Mouse (Mus musculus) limb, embryonic 11.5 days (tissue): ENCODE data around the gene Mars. TPM values are rescaled to one million over a fixed set of nuclear protein-coding genes. Genes with fewer than 3 reads are reported as not detected.

Source experiments
- ATAC-seq: fragments of 200-750 bp; cut with Nextera tagmentation; 2 replicates; pipeline ENCODE4 v1.8.0; 2017; ENCODE audit warnings: low read depth; ENCODE audit not compliant: insufficient number of reproducible peaks, low FRiP score, low TSS enrichment
- DNase-seq: peaks from one replicate; pipeline ENCODE4 v3.0.0-alpha.2; 2015; ENCODE audit warnings: low spot score
- H3K27ac ChIP-seq: fragments of 300-500 bp; sonication (generic); replicated peaks from 2 replicates; pipeline ENCODE4 v1.5.1; 2014; ENCODE audit warnings: low read depth, mild to moderate bottlenecking, low read length
- H3K27me3 ChIP-seq: fragments of 300-500 bp; sonication (generic); 2 replicates; pipeline ENCODE4 v1.6.1; 2014; ENCODE audit warnings: mild to moderate bottlenecking, low read length, mixed read lengths; ENCODE audit not compliant: control insufficient read depth, insufficient read depth
- H3K36me3 ChIP-seq: fragments of 300-500 bp; sonication (generic); 2 replicates; pipeline ENCODE4 v1.6.1; 2014; ENCODE audit warnings: mild to moderate bottlenecking, low read length, moderate library complexity, mixed read lengths; ENCODE audit not compliant: control insufficient read depth, insufficient read depth
- H3K4me1 ChIP-seq: fragments of 300-500 bp; sonication (generic); 2 replicates; pipeline ENCODE4 v1.6.1; 2014; ENCODE audit warnings: low read length, mixed read lengths; ENCODE audit not compliant: control insufficient read depth, insufficient read depth
- H3K4me2 ChIP-seq: fragments of 300-500 bp; sonication (generic); 2 replicates; pipeline ENCODE4 v1.6.1; 2014; ENCODE audit warnings: low read depth, mild to moderate bottlenecking, moderate library complexity; ENCODE audit not compliant: severe bottlenecking
- H3K4me3 ChIP-seq: fragments of 300-500 bp; sonication (generic); 2 replicates; pipeline ENCODE4 v1.5.1; 2014; ENCODE audit warnings: low read depth, low read length
- H3K9ac ChIP-seq: fragments of 300-500 bp; sonication (generic); 2 replicates; pipeline ENCODE4 v1.6.1; 2014; ENCODE audit warnings: mild to moderate bottlenecking, low read length
- H3K9me3 ChIP-seq: fragments of 300-500 bp; sonication (generic); 2 replicates; pipeline ENCODE4 v1.6.1; 2016; ENCODE audit warnings: low read length; ENCODE audit not compliant: control insufficient read depth
- WGBS: fragments of 180-500 bp; shearing (Covaris S2); extraction: QIAGEN DNeasy Blood & Tissue Kit; methylation state at CpG from one replicate; pipeline ENCODE4 v1.1.7; 2014; 5-methylcytosine and 5-hydroxymethylcytosine counted together
- polyA plus RNA-seq: library from polyadenylated mRNA; unstranded; fragments of >200 nt; fragmentation: Nextera tagmentation; extraction: Ambion mirVana; gene quantifications from 2 replicates; pipeline ENCODE4 v1.2.1, GENCODE M21; 2014

Mars gene
- polyA plus RNA-seq, 1 experiment from 2014 or later = 167 TPM

DNA sequence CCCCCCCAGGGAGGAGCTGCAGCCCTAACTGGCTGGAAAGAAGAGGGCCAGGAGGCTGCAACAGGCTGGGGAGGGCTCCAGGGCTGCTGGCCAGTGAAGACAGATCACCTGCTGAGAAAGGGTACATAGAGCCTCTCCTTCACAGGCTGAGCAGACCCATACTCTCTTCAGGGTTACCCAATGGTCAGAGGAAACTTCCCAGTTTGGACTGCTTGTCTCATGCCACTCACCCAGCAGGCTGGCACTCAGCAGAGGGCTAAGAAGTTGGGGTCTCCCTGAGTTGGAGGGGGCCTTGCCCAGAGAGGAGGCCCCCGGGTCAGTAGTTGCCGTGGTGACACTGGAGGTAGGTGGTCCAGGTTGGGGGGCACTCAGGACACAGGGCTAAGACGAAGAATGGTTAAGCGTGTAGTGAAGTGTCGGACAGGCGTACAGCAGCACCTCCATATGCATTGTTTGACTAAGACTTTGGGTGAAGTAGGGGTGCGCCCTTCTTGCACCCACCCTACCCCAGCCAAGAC lies 27.4 kb downstream of the Mars start:
- DNase-seq = no peak

DNA sequence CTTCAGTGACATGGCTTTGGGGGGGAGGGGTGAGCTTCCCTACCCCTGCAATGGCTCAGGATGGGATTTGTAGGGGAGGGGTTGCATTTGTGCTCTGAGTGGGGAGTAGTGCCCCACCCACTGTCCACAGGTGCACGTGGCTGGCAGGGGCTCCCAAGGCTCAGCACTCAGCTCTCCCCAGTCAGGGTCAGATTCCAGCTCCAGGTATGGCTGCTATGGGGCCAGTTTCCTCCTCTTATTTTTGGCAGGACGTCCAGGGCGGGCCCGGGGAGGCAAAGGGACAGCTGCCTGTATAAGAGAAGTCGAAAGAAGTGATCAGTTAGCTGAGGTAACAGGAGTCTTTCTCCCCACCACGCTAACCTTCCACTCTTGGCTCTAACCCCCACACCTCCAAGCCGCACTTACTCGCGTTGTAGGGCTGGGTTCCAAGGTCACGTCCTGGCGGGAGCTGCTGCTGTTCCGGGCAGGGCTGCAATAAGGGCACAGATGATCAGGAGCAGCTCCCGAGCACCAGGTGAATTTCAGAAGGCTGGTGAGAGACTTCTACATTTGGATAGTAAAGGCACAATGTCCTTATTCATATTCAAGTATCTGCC lies 28.9 kb downstream of the Mars start:
- peaks cover 52% of the 10 kb centered on the region for H3K36me3 ChIP-seq
- no peak overlapping the region for H3K4me2 ChIP-seq
- H3K4me3 ChIP-seq = no peak overlapping the region
- peaks cover 14% of the 10 kb centered on the region for H3K4me1 ChIP-seq
- no peaks in the 10 kb centered on the region for H3K9me3 ChIP-seq
- no peaks in the 10 kb centered on the region for H3K27me3 ChIP-seq
- H3K27ac ChIP-seq = no peak overlapping the region
- no peak for ATAC-seq
- WGBS = 86% methylated on average over 13 of the region's 13 CpGs
- no peak for DNase-seq
- H3K9ac ChIP-seq = no peak overlapping the region

More for the DNA sequence above, 27.4 kb downstream of the Mars start:
- 95% methylated on average over 7 of the region's 7 CpGs for WGBS
- Histone ChIP-seq H3K27ac (no peak overlapping the region), H3K4me2 (no peak overlapping the region), H3K4me1 (peaks cover 16% of the 10 kb centered on the region), H3K4me3 (no peak overlapping the region), H3K36me3 (peaks cover 44% of the 10 kb centered on the region), H3K9me3 (no peaks in the 10 kb centered on the region), H3K9ac (no peak overlapping the region), H3K27me3 (no peaks in the 10 kb centered on the region)
- no peak for ATAC-seq

DNA sequence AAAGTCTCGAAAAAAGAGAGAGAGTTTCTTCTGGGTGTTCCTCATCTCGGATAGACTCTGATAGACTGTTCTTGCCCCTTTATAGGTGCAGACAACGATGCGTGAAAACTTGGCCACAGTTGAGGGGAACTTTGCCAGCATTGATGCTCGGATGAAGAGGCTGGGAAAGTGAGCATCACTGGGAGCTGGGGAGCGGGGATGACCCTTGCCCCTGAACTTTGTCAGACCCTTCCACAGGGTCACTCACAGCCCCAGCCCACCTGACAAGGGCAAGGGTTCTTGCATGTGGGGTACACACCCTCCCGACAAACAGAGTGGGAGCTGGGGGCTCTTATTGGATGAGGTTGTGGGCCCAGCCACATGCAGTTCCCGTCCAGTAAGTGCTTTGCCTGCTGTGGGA lies 30.3 kb downstream of the Mars start:
- H3K27ac ChIP-seq = no peak overlapping the region
- H3K36me3 ChIP-seq = peaks cover 59% of the 10 kb centered on the region
- peaks cover under 1% of the 10 kb centered on the region; the same call in 1 of the 2 replicates for H3K4me1 ChIP-seq
- no peak for DNase-seq
- H3K9me3 ChIP-seq = no peaks in the 10 kb centered on the region
- no peak overlapping the region for H3K4me3 ChIP-seq
- 87% methylated on average over 8 of the region's 8 CpGs for WGBS
- no peak overlapping the region for H3K4me2 ChIP-seq
- ATAC-seq = no peak
- H3K9ac ChIP-seq = no peak overlapping the region
- H3K27me3 ChIP-seq = no peaks in the 10 kb centered on the region

DNA sequence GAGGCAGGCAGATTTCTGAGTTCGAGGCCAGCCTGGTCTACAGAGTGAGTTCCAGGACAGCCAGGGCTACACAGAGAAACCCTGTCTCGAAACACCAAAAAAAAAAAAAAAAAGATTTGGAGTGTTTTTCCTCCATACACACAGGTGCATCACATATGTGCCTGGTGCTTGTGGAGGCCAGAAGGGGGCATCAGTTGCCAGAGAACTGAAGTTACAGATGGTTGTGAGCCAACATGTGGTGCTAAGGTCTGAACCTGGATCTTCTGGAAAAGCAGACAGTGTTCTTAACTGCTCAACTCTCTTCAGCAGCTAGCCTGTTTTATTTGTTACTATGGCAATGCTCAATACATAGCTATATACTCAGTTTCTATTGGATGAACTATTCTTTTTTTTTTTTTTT lies 31.9 kb downstream of the Mars start:
- Histone ChIP-seq H3K4me2 (no peak overlapping the region), H3K36me3 (peaks cover 55% of the 10 kb centered on the region), H3K9me3 (no peaks in the 10 kb centered on the region), H3K27ac (no peak overlapping the region), H3K4me1 (no peaks in the 10 kb centered on the region), H3K4me3 (no peak overlapping the region), H3K9ac (no peak overlapping the region), H3K27me3 (no peaks in the 10 kb centered on the region)
- ATAC-seq (no peak), DNase-seq (no peak)
- WGBS = 84% methylated on average over 2 of the region's 2 CpGs

DNA sequence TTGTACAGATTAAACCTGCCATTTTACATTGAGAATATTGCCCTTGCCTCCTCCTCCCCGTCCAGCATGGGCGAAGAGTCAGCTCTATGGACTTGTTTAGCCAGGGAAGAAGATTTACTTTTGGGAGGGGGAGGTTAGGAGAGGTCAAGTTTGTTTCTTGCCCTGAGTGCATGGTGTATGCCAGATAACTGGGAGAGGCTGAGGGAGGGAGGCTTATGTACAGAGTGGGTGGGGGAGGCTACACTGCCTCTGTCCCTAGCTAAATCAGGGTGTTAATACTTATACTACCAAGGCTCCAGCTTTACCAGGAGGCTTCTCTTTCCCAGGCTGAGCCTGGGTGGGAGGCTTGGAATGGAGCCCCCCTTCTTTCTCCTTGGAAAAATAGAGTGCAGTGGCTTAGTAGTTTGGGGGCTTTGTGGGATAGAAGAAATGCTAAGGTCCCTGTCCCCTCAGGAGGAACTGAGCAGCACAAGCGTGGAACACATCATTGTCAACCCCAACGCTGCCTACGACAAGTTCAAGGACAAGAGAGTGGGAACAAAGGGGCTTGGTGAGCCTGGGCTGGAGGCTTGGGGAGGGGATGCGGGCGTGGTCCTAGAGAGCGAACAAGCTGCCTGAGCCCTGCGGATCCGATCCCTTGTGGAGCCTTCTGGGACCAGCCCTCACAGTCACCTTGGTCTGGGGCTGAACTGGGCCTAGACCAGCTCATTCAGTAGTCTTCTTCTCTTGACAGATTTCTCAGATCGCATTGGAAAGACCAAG lies 37.1 kb downstream of the Mars start:
- WGBS = 92% methylated on average over 11 of the region's 11 CpGs
- Histone ChIP-seq H3K27ac (no peak overlapping the region), H3K9me3 (no peaks in the 10 kb centered on the region), H3K4me2 (no peak overlapping the region), H3K4me3 (no peak overlapping the region), H3K4me1 (no peaks in the 10 kb centered on the region), H3K9ac (no peak overlapping the region), H3K36me3 (peaks cover 23% of the 10 kb centered on the region), H3K27me3 (no peaks in the 10 kb centered on the region)
- ATAC-seq (no peak), DNase-seq (no peak)

DNA sequence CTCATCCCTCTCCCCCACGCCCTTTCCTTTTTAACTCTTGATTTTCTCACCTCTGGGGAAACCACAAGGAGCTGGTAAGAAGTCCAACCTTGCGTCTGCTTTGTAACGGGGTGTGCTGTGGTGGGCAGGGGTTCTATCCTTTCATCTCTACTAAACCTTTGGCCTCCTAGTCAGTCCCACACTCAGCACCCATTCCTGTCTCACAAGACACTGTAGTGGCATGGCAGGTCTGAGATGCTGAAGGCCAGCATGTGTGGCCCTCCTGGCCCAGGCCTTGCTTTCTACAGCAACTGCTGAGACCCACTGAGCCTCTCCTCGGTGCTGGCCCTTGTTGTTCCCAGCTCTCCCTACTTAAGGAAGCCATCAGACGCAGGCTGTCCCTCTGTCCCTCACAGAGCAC lies 39.2 kb downstream of the Mars start:
- H3K9ac ChIP-seq = no peak overlapping the region
- no peak overlapping the region for H3K27ac ChIP-seq
- ATAC-seq = no peak
- 86% methylated on average over 5 of the region's 5 CpGs for WGBS
- no peak overlapping the region for H3K4me2 ChIP-seq
- no peak for DNase-seq
- H3K9me3 ChIP-seq = no peaks in the 10 kb centered on the region
- H3K4me3 ChIP-seq = no peak overlapping the region
- peaks cover 1% of the 10 kb centered on the region for H3K4me1 ChIP-seq
- H3K36me3 ChIP-seq = peaks cover 9% of the 10 kb centered on the region; the same call in 1 of the 2 replicates
- H3K27me3 ChIP-seq = no peaks in the 10 kb centered on the region

DNA sequence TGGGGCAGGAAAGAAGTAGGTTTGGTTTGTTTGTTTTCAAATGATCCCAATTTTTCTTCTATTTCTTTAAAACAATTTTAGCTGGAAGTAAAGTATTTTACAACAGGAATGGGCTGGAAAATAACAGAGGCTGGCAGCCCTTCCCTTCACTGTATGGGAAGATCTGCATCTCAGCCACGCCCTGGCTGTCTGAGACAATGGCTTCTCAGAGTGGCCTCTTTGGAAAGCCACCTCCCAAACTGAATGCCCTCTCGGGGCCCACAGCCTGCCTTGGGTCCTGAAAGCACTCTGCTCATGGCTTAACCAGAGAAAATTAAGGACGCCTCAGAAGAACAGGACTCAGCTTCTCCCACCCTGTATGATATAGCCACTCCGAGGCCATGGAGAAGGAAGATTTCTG lies 41.7 kb downstream of the Mars start:
- DNase-seq (no peak), ATAC-seq (no peak)
- H3K4me2 ChIP-seq = no peak overlapping the region
- no peaks in the 10 kb centered on the region for H3K27me3 ChIP-seq
- WGBS = 80% methylated on average over 4 of the region's 4 CpGs
- H3K36me3 ChIP-seq = no peaks in the 10 kb centered on the region
- H3K9ac ChIP-seq = no peak overlapping the region
- no peaks in the 10 kb centered on the region for H3K9me3 ChIP-seq
- no peak overlapping the region for H3K4me3 ChIP-seq
- H3K27ac ChIP-seq = no peak overlapping the region
- peaks cover 7% of the 10 kb centered on the region for H3K4me1 ChIP-seq

DNA sequence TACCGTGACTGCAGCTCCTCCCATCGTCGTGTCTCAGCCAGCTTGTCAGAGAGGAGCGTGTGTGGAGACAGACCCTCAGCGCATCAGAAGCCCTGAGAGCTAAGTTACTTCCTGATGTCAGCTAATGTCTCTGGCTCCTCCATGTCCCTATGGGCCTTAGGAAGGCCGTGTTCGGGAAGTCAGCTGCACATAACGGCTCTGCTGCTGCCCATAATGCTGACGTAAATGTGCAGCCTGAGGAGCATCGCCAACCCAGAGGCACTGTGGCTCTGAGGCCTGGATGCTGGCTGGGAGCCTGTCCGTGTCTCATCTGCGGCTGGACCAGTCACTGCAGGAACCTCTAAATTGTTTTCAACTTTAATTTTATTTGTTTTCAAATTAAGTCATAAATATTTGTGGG lies 42.5 kb downstream of the Mars start:
- peaks cover 7% of the 10 kb centered on the region for H3K4me1 ChIP-seq

More for the DNA sequence above, 42.5 kb downstream of the Mars start:
- no peak overlapping the region for H3K4me3 ChIP-seq
- no peak overlapping the region for H3K27ac ChIP-seq
- ATAC-seq (no peak), DNase-seq (no peak)
- H3K9ac ChIP-seq = no peak overlapping the region
- H3K4me2 ChIP-seq = no peak overlapping the region
- H3K36me3 ChIP-seq = no peaks in the 10 kb centered on the region
- H3K9me3 ChIP-seq = no peaks in the 10 kb centered on the region
- H3K27me3 ChIP-seq = peaks cover 8% of the 10 kb centered on the region; the same call in 1 of the 2 replicates
- WGBS = 89% methylated on average over 12 of the region's 12 CpGs
